In the genomic region with DNA sequence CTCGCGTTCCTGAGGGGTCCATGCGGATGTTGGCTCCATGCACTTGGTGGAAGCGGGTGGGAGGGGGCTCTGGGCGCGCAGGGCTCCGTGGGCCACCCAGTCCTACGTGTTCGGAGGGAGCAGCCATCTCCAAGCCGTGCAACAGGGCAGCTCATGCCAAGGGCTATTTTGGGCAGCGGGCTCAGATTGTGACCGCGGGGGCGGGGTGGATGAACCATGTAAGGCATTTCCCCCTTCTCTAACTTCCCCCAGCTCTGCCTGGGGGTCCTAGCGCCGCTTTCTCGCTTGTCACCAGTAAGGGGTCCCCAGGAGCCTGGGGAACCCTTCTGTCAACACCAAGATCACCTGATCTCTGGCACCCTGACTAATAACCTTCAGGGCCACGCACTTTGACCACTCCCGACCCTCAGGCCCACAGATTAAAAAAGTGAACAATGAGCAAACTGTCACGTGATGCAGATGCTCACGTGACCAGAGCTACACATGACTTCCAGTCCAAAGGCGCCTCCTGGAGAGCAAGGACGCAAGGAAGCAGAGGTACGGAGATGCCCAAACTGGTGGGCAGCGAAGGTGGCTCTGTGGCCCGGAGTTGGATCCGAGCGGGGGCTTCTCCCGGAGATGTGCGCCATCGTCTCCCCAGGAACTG, we compare ENCODE assay signal across 7 mouse cellular contexts. TPM values are rescaled to one million over a fixed set of nuclear protein-coding genes. Genes with fewer than 3 reads are reported as not detected.
DNase-seq lines count a peak whose midpoint lies in the region; ATAC-seq and TF ChIP-seq lines count a peak whose summit lies in the region.

Gene Neurl2 (minus strand): TSS at position 143 of the 646 bp plus-strand sequence.

- peak within 1 kb of the TSS; percentile 72 for H3K9ac ChIP-seq in embryonic facial prominence, embryonic 12.5 days
- H3K9ac ChIP-seq in limb, embryonic 12.5 days (replicated peaks) = peak within 1 kb of the TSS; percentile 69
- peak within 1 kb of the TSS; percentile 75 for H3K9ac ChIP-seq in midbrain, embryonic 15.5 days

- DNase-seq in adrenal gland, postnatal 25 days = peak; percentile 85
- peak; percentile 94 to 95 for DNase-seq in heart, adult 18-20 months
- peak; percentile 97 for DNase-seq in kidney, adult 2 months
- peak; percentile 79 to 88 for DNase-seq in spleen, adult 2 months (ENCODE audit: low read depth in 1 of 2, low spot score in 2 of 2)

- H3K27ac ChIP-seq in embryonic facial prominence, embryonic 12.5 days = peak within 1 kb of the TSS; percentile 72
- H3K27ac ChIP-seq in kidney, adult 2 months (ENCODE audit: insufficient read depth, low read depth, low read length) = peak within 1 kb of the TSS; percentile 76
- peak within 1 kb of the TSS; percentile 65 for H3K27ac ChIP-seq in limb, embryonic 12.5 days
- peak within 1 kb of the TSS; percentile 82 for H3K27ac ChIP-seq in midbrain, embryonic 15.5 days
- peak within 1 kb of the TSS; percentile 85 for H3K27ac ChIP-seq in spleen, adult 2 months (ENCODE audit: insufficient read depth, low read length)

- H3K4me1 ChIP-seq in embryonic facial prominence, embryonic 12.5 days = peaks cover 10% of the 10 kb centered on the region; the same call in 1 of the 2 replicates
- 0 out of 2 replicates have a peak, but pooled peaks cover 3% of the 10 kb centered on the region for H3K4me1 ChIP-seq in kidney, adult 2 months (ENCODE audit: control insufficient read depth, insufficient read depth, low read length)
- H3K4me1 ChIP-seq in limb, embryonic 12.5 days (replicated peaks) = peaks cover 19% of the 10 kb centered on the region
- peaks cover 26% of the 10 kb centered on the region for H3K4me1 ChIP-seq in midbrain, embryonic 15.5 days
- peaks cover 5% of the 10 kb centered on the region; the same call in 1 of the 2 replicates for H3K4me1 ChIP-seq in spleen, adult 2 months (ENCODE audit: control insufficient read depth, insufficient read depth, insufficient read length)

- peaks cover 28% of the 10 kb centered on the region for H3K36me3 ChIP-seq in embryonic facial prominence, embryonic 12.5 days
- H3K36me3 ChIP-seq in kidney, adult 2 months (ENCODE audit: control insufficient read depth, insufficient read depth, low read length) = 0 out of 2 replicates have a peak, but pooled peaks cover under 1% of the 10 kb centered on the region
- peaks cover 34% of the 10 kb centered on the region for H3K36me3 ChIP-seq in limb, embryonic 12.5 days
- H3K36me3 ChIP-seq in midbrain, embryonic 15.5 days (replicated peaks) = 0 out of 2 replicates have a peak, but pooled peaks cover 4% of the 10 kb centered on the region
- peaks cover 21% of the 10 kb centered on the region for H3K36me3 ChIP-seq in spleen, adult 2 months (ENCODE audit: control insufficient read depth, insufficient read depth, low read length)

- no peaks in the 10 kb centered on the region for H3K27me3 ChIP-seq in embryonic facial prominence, embryonic 12.5 days
- no peaks in the 10 kb centered on the region for H3K27me3 ChIP-seq in kidney, adult 2 months (replicated peaks; ENCODE audit: control insufficient read depth, insufficient read depth, low read length)
- H3K27me3 ChIP-seq in limb, embryonic 12.5 days = no peaks in the 10 kb centered on the region
- no peaks in the 10 kb centered on the region for H3K27me3 ChIP-seq in midbrain, embryonic 15.5 days (replicated peaks)
- H3K27me3 ChIP-seq in spleen, adult 2 months (ENCODE audit: control insufficient read depth, insufficient read depth, low read length) = no peaks in the 10 kb centered on the region

- peak; percentile 61; the same call in 1 of the 2 replicates for ATAC-seq in embryonic facial prominence, embryonic 12.5 days (ENCODE audit: insufficient number of reproducible peaks, insufficient read depth, low FRiP score, low TSS enrichment)
- peak; percentile 65 for ATAC-seq in limb, embryonic 12.5 days (ENCODE audit: insufficient number of reproducible peaks, insufficient read depth, low FRiP score, low TSS enrichment, low read depth)
- peak; percentile 87 for ATAC-seq in midbrain, embryonic 15.5 days (replicated peaks)

- peak within 1 kb of the TSS; percentile 94 for H3K4me2 ChIP-seq in embryonic facial prominence, embryonic 12.5 days (replicated peaks)
- peak within 1 kb of the TSS; percentile 96 for H3K4me2 ChIP-seq in limb, embryonic 12.5 days
- H3K4me2 ChIP-seq in midbrain, embryonic 15.5 days = peak within 1 kb of the TSS; percentile 100

- TF ChIP-seq CTCF in kidney, adult 2 months (conservative IDR thresholded peaks at IDR 0.05; ENCODE audit: insufficient read depth, insufficient read length, low read depth, low read length) = no peak
- no peak for TF ChIP-seq CTCF in spleen, adult 2 months (IDR thresholded peaks at IDR 0.05; ENCODE audit: extremely low read depth, insufficient read depth, insufficient read length, insufficient replicate concordance)

- peak within 1 kb of the TSS; percentile 59 for H3K4me3 ChIP-seq in embryonic facial prominence, embryonic 12.5 days
- peak within 1 kb of the TSS; percentile 71 for H3K4me3 ChIP-seq in kidney, adult 2 months (ENCODE audit: insufficient read depth, low read depth, low read length)
- peak within 1 kb of the TSS; percentile 72 for H3K4me3 ChIP-seq in limb, embryonic 12.5 days (replicated peaks)
- H3K4me3 ChIP-seq in midbrain, embryonic 15.5 days = peak within 1 kb of the TSS; percentile 64
- peak within 1 kb of the TSS; percentile 83 for H3K4me3 ChIP-seq in spleen, adult 2 months (ENCODE audit: extremely low read depth, insufficient read depth, insufficient read length)

- under 1% methylated on average over 31 of the region's 31 CpGs for WGBS in embryonic facial prominence, embryonic 12.5 days
- under 1% methylated on average over 31 of the region's 31 CpGs for WGBS in kidney, adult 2 months
- WGBS in limb, embryonic 12.5 days = under 1% methylated on average over 31 of the region's 31 CpGs
- WGBS in midbrain, embryonic 15.5 days = under 1% methylated on average over 31 of the region's 31 CpGs
- under 1% methylated on average over 31 of the region's 31 CpGs for WGBS in spleen, adult 2 months

- no peak for TF ChIP-seq POLR2A in kidney, adult 2 months (IDR thresholded peaks at IDR 0.05; ENCODE audit: low read depth, low read length)
- peak; percentile 44; the same call in 1 of the 2 replicates for TF ChIP-seq POLR2A in spleen, adult 2 months (IDR thresholded peaks at IDR 0.05; ENCODE audit: low read depth, low read length)

- no peaks in the 10 kb centered on the region for H3K9me3 ChIP-seq in embryonic facial prominence, embryonic 12.5 days
- no peaks in the 10 kb centered on the region for H3K9me3 ChIP-seq in limb, embryonic 12.5 days
- no peaks in the 10 kb centered on the region for H3K9me3 ChIP-seq in midbrain, embryonic 15.5 days

RNA-seq across cellular contexts. Expression of gene Neurl2, which starts in this region (rescaled TPM):
- total RNA-seq in adrenal gland, postnatal 25 days (2021) = 1.3 and 2.2 TPM in 2 replicates
- polyA plus RNA-seq in embryonic facial prominence, embryonic 12.5 days (2016; fragmentation: Nextera tagmentation; extraction: Ambion mirVana) = 6.7 and 7.4 TPM in 2 replicates
- 10 to 100 TPM; 50.5 to 55.8 TPM for total RNA-seq in heart, adult 18-20 months (2021)
- 3.7 and 4.7 TPM in 2 replicates for polyA plus RNA-seq in kidney, adult 2 months (2012; rRNA removed)
- 6.3 and 6.8 TPM in 2 replicates for polyA plus RNA-seq in limb, embryonic 12.5 days (2016; fragmentation: Nextera tagmentation; extraction: Ambion mirVana)
- polyA plus RNA-seq in midbrain, embryonic 15.5 days (2015; fragmentation: Nextera tagmentation; extraction: Ambion mirVana) = 6.4 and 6.6 TPM in 2 replicates
- 5.7 and 9.6 TPM in 2 replicates for polyA plus RNA-seq in spleen, adult 2 months (2012; rRNA removed)

Comparison
In these comparisons a context has a peak if more than half of its experiments do, and no peak if none do; other contexts are left out.
1. Peak in every context shown above with its lines: DNase-seq, ATAC-seq, H3K4me3 ChIP-seq and H3K27ac ChIP-seq.
2. RNA of gene Neurl2 (total RNA-seq): 50.5 to 55.8 TPM in heart, adult 18-20 months; 1.3 to 2.2 TPM in adrenal gland, postnatal 25 days; every median in the first group is over 10 times any median in the second.